Mouse (Mus musculus) megakaryocyte, embryonic 14.5 days (primary cell): ENCODE data around the gene Nudt3. TPM values are rescaled to one million over a fixed set of nuclear protein-coding genes. Genes with fewer than 3 reads are reported as not detected.

ENCODE experiments used
- H3K27me3 ChIP-seq: replicated peaks from 2 replicates; pipeline ENCODE3; 2012; ENCODE audit warnings: inconsistent platforms
- H3K36me3 ChIP-seq: replicated peaks from 2 replicates; pipeline ENCODE3; 2012; ENCODE audit warnings: low read length, inconsistent platforms, mixed read lengths
- H3K4me1 ChIP-seq: 2 replicates; pipeline ENCODE4 v1.6.1; 2012; ENCODE audit warnings: inconsistent platforms
- H3K4me3 ChIP-seq: replicated peaks from 2 replicates; pipeline ENCODE3; 2012; ENCODE audit warnings: moderate library complexity, mild to moderate bottlenecking, inconsistent platforms
- H3K9me3 ChIP-seq: 2 replicates; pipeline ENCODE4 v1.6.1; 2012; ENCODE audit warnings: inconsistent platforms
- FLI1 ChIP-seq: IDR thresholded peaks from 2 replicates; pipeline ENCODE4 v1.6.1; 2012; ENCODE audit warnings: low read length, inconsistent platforms, mixed read lengths
- GATA1 ChIP-seq: IDR thresholded peaks from 3 replicates; pipeline ENCODE4 v1.6.1; 2012; ENCODE audit warnings: mixed read lengths, low read length, inconsistent platforms, borderline replicate concordance
- polyA plus RNA-seq: library from polyadenylated mRNA; stranded (reverse); fragments of >175 nt; gene quantifications from 2 replicates; pipeline ENCODE4 v1.2.3, GENCODE M21; 2012; ENCODE audit warnings: low replicate concordance; ENCODE audit not compliant: insufficient read depth

Nudt3 gene
- polyA plus RNA-seq, 1 experiment = 272 TPM

DNA sequence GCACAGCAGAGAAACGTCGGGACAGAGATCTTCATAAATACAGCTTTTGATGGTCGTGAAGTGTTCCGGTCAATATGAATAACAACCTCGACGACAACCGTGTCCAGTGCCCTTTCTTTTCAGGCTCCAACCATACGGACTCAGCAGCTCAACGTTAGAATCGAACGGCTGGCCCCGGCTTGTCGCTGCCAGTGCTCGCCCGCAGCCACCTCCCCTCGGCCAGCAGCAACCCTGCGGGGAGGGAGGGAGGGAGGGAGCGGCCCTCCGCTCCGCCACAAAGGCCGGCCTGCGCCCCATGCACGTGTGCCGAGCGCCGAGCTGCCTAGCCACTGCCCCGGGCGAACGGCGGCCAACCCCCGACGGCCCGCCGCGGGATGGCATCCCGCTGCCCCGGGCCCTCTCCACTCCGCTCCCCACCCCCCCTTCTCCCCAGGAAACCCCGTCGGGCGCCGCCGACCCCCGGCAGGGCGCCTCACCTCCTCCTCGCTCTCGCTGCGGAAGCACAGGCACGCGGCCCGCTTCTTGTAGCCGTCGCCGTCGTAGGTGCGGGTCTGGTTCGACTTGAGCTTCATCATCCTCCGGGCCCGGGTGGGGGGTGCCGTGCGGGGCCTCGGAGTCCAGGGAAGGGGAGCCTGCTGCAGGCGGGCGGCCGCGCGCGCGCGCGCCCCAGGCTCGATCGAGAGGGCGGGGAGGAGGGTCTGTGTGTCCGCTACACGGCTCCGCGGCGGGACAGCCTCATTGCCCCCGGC is 510 bp downstream of the Nudt3 start:
- TF ChIP-seq GATA1 (no peak), FLI1 (no peak)
- H3K36me3 ChIP-seq = peaks cover 33% of the 10 kb centered on the region
- peak overlapping the region; percentile 98 for H3K4me3 ChIP-seq
- H3K4me1 ChIP-seq = peaks cover 74% of the 10 kb centered on the region
- no peaks in the 10 kb centered on the region for H3K9me3 ChIP-seq
- H3K27me3 ChIP-seq = no peaks in the 10 kb centered on the region

DNA sequence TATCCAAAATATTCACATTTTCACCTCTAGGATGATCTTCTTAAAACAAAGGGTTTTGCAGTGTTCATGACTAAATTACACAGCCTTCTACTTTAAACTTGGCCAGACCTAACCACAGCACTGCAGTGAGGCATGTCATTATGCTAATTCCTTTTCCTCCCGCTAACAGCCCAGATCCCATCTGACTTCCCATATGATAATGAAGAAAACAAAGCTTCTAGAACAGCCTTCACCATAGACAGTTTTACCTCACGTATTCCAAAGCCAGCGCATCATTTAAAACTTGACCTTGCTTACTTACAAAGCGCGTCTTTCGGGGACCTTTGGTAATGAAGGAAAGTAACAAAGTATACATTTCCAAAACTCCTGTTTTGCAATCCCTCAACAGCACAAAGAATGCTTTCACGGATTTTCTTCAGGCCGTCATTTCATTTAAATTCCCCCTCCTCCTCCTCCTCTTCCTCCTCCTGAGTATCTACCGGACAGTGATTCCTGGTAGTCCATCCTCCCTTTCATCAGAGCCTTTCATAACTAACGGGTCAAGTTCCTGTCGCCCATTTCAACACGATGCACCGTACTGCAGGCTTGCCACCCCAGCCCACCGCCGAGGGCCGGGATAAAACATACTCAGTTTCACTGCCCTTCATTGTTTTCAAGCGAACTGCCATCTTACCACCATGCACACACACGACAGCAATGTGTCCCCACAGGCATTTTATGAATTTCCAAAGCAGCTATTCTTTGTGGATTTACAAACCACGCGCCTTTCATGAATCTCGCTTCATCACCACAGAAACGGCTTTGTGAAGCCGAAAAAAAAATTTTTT is 1.4 kb downstream of the Nudt3 start:
- Histone ChIP-seq H3K36me3 (peaks cover 38% of the 10 kb centered on the region), H3K27me3 (no peaks in the 10 kb centered on the region), H3K4me1 (peaks cover 76% of the 10 kb centered on the region), H3K4me3 (peak overlapping the region; percentile 98), H3K9me3 (no peaks in the 10 kb centered on the region)
- TF ChIP-seq FLI1 (no peak), GATA1 (no peak)

DNA sequence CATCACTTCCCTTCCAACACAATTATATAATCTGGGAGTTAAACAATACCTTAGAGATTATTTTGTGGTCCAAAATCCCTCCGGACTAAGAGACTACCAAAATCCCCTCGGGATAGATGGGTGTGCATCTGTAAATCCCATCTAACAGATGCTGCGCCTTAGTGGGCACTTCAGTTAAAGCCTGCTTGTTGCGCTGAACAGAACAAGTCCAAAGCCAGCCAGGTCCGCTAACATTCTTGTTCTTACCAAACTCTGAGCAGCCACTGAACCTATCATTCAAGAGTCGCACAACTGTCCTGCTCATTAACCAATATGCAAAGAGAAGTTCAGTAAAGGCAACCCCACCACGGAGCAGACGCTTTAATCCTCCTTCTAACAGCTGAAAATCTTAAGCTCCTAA is 2.1 kb downstream of the Nudt3 start:
- Histone ChIP-seq H3K9me3 (no peaks in the 10 kb centered on the region), H3K4me1 (peaks cover 78% of the 10 kb centered on the region), H3K4me3 (peak overlapping the region; percentile 98)

DNA sequence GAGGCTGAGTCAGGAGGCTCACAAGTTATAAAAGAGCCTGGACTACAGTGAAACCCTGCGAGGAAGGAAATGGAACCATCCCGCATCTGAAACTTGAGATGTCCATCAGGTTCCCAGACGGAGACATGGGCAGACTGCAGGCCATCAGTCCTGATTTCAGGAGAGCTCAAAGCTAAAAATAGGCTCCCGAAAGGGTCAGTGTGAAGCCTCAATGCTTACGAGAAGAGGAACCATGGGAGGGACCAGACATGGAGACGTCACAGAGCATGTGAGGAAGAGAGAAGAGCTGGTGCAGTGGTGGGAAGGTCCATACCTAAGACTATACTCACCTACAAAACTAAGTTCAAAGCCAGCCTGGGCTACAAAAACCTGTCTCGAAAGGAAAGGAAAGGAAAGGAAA is 7.9 kb downstream of the Nudt3 start:
- TF ChIP-seq GATA1 = no peak
- TF ChIP-seq FLI1 = no peak
- no peaks in the 10 kb centered on the region for H3K27me3 ChIP-seq
- no peak overlapping the region for H3K4me3 ChIP-seq
- H3K4me1 ChIP-seq = peaks cover 97% of the 10 kb centered on the region
- peaks cover 88% of the 10 kb centered on the region for H3K36me3 ChIP-seq
- H3K9me3 ChIP-seq = no peaks in the 10 kb centered on the region

More for the DNA sequence above, 2.1 kb downstream of the Nudt3 start:
- TF ChIP-seq FLI1 = no peak
- no peak for TF ChIP-seq GATA1
- Histone ChIP-seq H3K36me3 (peaks cover 44% of the 10 kb centered on the region), H3K27me3 (no peaks in the 10 kb centered on the region)

GRCm38 (mm10) chr17:27613016-27613415 is 10.3 kb downstream of the Nudt3 start:
- H3K4me3 ChIP-seq = peak overlapping the region; percentile 80
- H3K36me3 ChIP-seq = peaks cover 90% of the 10 kb centered on the region
- TF ChIP-seq FLI1 = no peak
- TF ChIP-seq GATA1 = no peak
- no peaks in the 10 kb centered on the region for H3K27me3 ChIP-seq
- no peaks in the 10 kb centered on the region for H3K9me3 ChIP-seq
- H3K4me1 ChIP-seq = peaks cover 97% of the 10 kb centered on the region

DNA sequence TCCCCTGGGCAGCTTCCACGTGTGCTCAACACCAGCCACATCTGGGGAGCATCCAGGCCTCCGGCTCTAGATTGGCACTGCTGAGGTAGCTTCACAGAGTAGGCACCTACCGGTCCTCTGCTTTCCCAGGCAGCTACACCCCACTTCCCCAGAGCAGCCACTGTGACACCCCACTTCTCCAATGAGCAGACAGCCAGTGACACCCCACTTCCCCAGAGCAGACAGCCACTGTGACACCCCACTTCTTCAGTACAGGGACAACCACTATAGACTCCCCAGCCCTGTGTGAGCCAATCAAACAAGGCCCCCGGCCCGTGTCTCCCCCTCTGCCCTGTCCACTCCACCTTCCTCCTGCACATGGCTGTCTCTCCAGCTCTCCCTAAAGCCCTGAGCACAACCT is 11.3 kb downstream of the Nudt3 start:
- Histone ChIP-seq H3K4me1 (peaks cover 97% of the 10 kb centered on the region), H3K27me3 (no peaks in the 10 kb centered on the region), H3K4me3 (peak overlapping the region; percentile 87), H3K9me3 (no peaks in the 10 kb centered on the region), H3K36me3 (peaks cover 90% of the 10 kb centered on the region)
- TF ChIP-seq FLI1 (no peak), GATA1 (no peak)

DNA sequence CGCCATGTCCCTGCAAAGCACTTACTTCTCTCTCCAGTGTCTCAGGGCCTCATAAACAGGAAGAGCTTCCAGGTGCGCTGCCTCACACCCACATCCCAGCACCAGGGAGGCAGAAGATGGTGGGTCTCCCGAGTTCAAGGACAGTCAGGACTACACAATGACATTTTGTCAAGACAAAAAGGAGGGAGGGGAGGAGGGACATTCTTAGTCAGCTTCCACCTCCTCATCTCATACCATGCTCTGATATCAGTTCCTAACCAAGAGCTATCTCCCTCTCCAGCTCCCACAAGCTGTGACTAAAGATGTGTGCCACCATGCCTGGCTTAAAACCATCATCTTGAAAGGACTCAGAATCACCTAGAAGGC is 11.8 kb downstream of the Nudt3 start:
- Histone ChIP-seq H3K27me3 (no peaks in the 10 kb centered on the region), H3K4me1 (peaks cover 97% of the 10 kb centered on the region), H3K9me3 (no peaks in the 10 kb centered on the region), H3K36me3 (peaks cover 89% of the 10 kb centered on the region), H3K4me3 (peak overlapping the region; percentile 87)
- TF ChIP-seq FLI1 (no peak), GATA1 (no peak)

DNA sequence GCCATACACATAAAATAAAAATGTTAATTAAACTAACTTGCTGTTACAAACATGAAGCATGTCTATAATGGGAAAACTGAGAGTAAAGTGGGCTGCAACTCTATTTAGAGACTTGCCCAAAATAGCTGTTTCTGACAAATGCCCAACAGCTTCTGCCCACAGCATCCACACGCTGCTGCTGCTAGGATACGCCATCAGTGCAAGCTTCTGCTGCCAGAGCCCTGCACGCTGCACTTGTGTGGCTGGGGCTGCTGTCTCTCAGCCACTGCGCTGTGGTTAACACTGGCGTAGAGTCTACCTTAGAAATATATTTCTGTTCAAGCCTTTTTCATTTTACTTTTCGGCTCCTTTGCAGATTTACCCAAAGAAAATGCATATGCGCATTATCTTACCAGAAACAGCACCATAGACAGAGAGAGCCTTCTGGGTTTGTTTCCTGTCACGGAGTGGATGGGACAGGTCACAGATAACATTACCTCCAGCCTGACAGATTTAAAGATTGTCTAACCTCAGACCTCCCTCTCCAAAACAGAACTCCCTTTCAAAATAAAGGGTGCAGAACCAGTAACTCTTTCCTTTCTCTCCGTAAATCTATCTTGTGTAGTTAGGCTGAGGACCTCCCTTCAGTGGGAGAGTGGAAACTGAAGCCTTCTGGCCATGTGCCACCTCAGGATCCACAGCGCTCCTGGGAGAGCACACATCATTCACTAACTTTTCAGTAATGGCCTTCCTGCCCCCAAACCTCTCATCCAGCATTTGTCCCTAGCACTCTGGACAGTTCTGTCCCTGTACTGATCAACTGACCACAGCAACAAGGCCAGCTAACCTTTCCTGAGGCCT is 12.4 kb downstream of the Nudt3 start:
- no peak for TF ChIP-seq GATA1
- no peak for TF ChIP-seq FLI1
- Histone ChIP-seq H3K27me3 (no peaks in the 10 kb centered on the region), H3K4me3 (peak overlapping the region; percentile 87), H3K36me3 (peaks cover 93% of the 10 kb centered on the region), H3K9me3 (no peaks in the 10 kb centered on the region), H3K4me1 (peaks cover 100% of the 10 kb centered on the region)

- H3K27me3 ChIP-seq = no peaks in the 10 kb centered on the region
- H3K4me1 ChIP-seq = peaks cover 100% of the 10 kb centered on the region
- TF ChIP-seq FLI1 (no peak), GATA1 (no peak)
- H3K36me3 ChIP-seq = peaks cover 87% of the 10 kb centered on the region
- H3K9me3 ChIP-seq = no peaks in the 10 kb centered on the region
- no peak overlapping the region for H3K4me3 ChIP-seq
These were observed 13.7 kb downstream of the Nudt3 start for GRCm38 (mm10) chr17:27609576-27609975.
